Mouse (Mus musculus) megakaryocyte, embryonic 14.5 days (primary cell): ENCODE results near the gene Ovca2. TPM values are rescaled to one million over a fixed set of nuclear protein-coding genes. Genes with fewer than 3 reads are reported as not detected.

Source experiments
- H3K27me3 ChIP-seq: replicated peaks from 2 replicates; pipeline ENCODE3; 2012; ENCODE audit warnings: inconsistent platforms
- H3K36me3 ChIP-seq: replicated peaks from 2 replicates; pipeline ENCODE3; 2012; ENCODE audit warnings: low read length, inconsistent platforms, mixed read lengths
- H3K4me1 ChIP-seq: 2 replicates; pipeline ENCODE4 v1.6.1; 2012; ENCODE audit warnings: inconsistent platforms
- H3K4me3 ChIP-seq: replicated peaks from 2 replicates; pipeline ENCODE3; 2012; ENCODE audit warnings: moderate library complexity, mild to moderate bottlenecking, inconsistent platforms
- H3K9me3 ChIP-seq: 2 replicates; pipeline ENCODE4 v1.6.1; 2012; ENCODE audit warnings: inconsistent platforms
- FLI1 ChIP-seq: IDR thresholded peaks from 2 replicates; pipeline ENCODE4 v1.6.1; 2012; ENCODE audit warnings: low read length, inconsistent platforms, mixed read lengths
- GATA1 ChIP-seq: IDR thresholded peaks from 3 replicates; pipeline ENCODE4 v1.6.1; 2012; ENCODE audit warnings: mixed read lengths, low read length, inconsistent platforms, borderline replicate concordance
- polyA plus RNA-seq: library from polyadenylated mRNA; stranded (reverse); fragments of >175 nt; gene quantifications from 2 replicates; pipeline ENCODE4 v1.2.3, GENCODE M21; 2012; ENCODE audit warnings: low replicate concordance; ENCODE audit not compliant: insufficient read depth

Gene Ovca2
- polyA plus RNA-seq, 1 experiment: 1.1 TPM

DNA sequence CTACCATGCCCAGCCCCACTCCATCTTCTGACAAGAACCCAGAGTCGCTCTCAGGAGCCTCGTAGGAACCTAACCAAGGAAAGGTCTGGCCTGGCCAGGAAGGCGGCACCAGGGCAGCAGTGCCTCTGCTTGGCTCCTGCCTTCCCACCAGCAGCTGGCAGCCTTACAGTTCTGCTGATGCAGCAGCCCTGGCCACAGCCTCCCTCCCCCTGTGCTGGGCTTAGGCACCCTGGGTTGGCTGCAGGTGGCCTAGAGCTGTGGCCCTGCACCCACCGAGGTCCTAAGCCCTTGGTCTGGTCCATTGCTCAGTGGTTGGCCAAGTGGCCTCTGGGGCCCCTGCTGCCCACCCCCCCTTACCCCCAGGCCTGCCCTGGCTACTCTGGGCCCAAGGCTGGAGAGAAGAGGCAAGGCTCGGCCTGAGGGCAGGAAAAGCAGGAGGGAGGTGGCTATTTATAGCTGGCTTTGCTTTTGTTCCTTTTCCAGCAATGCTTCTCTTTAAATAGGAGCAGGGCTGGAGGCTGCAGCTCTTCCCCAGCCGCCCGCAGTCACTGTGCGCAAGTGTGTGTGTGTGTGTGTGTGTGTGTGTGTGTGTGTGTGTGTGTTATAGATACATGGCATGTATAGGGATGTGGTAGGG lies 33.5 kb upstream of the Ovca2 start:
- Histone ChIP-seq H3K36me3 (no peaks in the 10 kb centered on the region), H3K4me3 (peak overlapping the region; percentile 56), H3K27me3 (peaks cover 41% of the 10 kb centered on the region), H3K9me3 (0 out of 2 replicates have a peak, but pooled peaks cover 3% of the 10 kb centered on the region), H3K4me1 (peaks cover 45% of the 10 kb centered on the region)
- TF ChIP-seq FLI1 (no peak), GATA1 (no peak)

DNA sequence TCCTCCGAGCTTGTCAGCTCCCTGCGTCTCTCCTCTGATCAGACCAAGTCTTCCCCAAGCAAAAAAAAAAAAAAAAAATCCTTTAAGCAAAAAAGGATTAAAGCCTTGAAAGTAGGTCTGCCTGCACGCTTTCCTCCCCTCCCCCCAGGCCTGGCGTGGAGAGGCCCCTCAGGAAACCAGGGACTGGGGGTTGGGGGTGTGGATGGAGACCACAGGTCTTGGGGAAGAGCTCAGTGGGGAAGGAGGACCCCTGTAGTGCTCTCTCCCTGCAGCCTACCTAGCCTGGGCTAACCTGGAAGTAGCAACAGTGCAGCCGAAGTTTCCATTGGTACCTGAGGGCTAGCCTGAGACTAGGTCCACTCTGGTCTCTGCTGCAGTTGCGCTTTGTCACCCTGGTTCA lies 32.1 kb upstream of the Ovca2 start:
- Histone ChIP-seq H3K9me3 (0 out of 2 replicates have a peak, but pooled peaks cover 3% of the 10 kb centered on the region), H3K36me3 (no peaks in the 10 kb centered on the region), H3K4me3 (no peak overlapping the region), H3K4me1 (peaks cover 52% of the 10 kb centered on the region), H3K27me3 (peaks cover 29% of the 10 kb centered on the region)
- no peak for TF ChIP-seq GATA1
- no peak for TF ChIP-seq FLI1

DNA sequence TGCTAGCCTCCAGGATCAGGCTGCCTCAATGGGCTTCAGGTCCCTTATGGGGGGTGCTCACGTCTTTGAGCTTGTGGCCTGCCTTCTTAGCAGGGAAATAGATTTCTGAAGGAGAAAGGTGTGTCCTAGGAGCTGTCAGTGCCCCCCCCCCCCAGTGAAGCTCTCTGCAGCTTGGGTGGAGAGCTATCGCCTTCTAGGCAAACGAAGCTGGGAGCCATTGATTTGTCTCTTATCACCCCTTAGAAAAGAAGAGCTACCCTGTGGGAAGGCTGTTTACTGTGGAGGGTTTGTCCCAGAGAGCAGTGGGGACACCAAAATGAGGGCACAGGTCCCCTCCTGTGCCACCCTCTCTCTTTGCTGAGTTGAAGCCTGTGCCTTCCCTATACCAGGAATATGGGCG lies 31.5 kb upstream of the Ovca2 start:
- TF ChIP-seq GATA1 (no peak), FLI1 (no peak)
- Histone ChIP-seq H3K36me3 (no peaks in the 10 kb centered on the region), H3K4me1 (peaks cover 57% of the 10 kb centered on the region), H3K9me3 (0 out of 2 replicates have a peak, but pooled peaks cover 3% of the 10 kb centered on the region), H3K27me3 (peaks cover 26% of the 10 kb centered on the region), H3K4me3 (no peak overlapping the region)

DNA sequence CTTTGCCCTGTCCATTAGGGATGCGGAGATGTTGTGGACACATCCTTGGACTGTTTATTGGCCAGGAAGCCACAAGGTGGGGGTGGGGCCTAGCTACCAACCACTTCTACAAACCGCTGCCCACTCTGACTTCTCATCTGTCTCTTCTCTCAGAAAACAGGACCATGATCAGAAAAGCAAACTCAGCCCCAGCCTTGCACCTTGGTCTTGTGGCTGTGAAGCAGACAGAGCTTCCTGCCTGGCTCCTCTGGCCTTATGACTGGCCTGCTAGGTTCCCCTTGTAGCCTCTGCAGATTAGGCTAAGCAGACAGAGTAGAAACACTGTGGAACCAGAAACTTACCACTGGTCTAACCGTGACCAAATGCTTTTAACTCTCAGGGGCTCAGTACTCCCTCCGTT lies 30.7 kb upstream of the Ovca2 start:
- no peak for TF ChIP-seq GATA1
- no peak for TF ChIP-seq FLI1
- Histone ChIP-seq H3K27me3 (peaks cover 20% of the 10 kb centered on the region), H3K36me3 (no peaks in the 10 kb centered on the region), H3K4me3 (no peak overlapping the region), H3K9me3 (0 out of 2 replicates have a peak, but pooled peaks cover 3% of the 10 kb centered on the region), H3K4me1 (peaks cover 64% of the 10 kb centered on the region)

DNA sequence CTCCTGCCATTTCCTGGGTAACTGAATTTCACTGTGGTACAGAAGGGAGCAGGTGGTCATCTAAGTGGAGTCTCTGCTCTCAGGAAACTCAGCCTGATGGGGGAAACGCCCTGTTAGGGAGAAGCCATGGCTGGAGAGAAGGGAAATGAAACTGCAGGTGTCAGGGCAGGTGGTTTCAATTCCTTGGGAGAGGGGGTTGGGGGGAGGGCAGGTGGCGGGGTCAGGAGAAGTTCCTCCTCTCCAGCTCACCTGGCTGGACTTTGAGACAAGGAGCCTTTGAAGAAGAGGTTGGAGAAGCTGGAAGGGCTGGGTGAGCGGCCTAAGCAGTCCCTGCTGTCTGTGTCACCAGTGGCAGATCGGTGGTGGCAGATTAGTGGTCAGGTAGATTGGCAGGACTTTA lies 27.7 kb upstream of the Ovca2 start:
- Histone ChIP-seq H3K27me3 (peaks cover 4% of the 10 kb centered on the region), H3K9me3 (no peaks in the 10 kb centered on the region), H3K4me3 (no peak overlapping the region), H3K4me1 (peaks cover 73% of the 10 kb centered on the region), H3K36me3 (no peaks in the 10 kb centered on the region)
- no peak for TF ChIP-seq FLI1
- TF ChIP-seq GATA1: no peak

DNA sequence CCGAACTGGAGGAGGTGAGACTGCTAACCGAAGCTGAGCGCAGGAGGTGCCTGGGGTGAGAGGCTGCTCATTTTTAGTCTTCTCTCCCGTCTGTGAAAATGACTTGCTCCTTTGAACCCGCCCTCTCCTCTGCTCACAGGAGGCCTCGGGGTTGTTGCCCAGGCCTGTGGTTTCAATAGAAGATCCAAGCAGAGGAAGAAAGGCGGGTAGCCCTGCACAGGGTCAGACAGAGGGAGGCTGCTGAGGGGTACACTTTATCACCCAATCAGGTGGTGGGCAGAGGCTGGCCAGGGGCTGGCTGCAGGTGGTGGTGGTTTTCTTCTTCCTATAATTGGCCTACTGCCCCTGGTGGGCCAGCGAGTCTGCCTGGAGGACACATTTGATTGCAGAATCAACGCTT lies 25.8 kb upstream of the Ovca2 start:
- TF ChIP-seq FLI1: no peak
- no peak for TF ChIP-seq GATA1
- Histone ChIP-seq H3K4me1 (peaks cover 75% of the 10 kb centered on the region), H3K4me3 (peak overlapping the region; percentile 46), H3K27me3 (peaks cover 19% of the 10 kb centered on the region), H3K36me3 (no peaks in the 10 kb centered on the region), H3K9me3 (peaks cover 3% of the 10 kb centered on the region; the same call in 1 of the 2 replicates)

DNA sequence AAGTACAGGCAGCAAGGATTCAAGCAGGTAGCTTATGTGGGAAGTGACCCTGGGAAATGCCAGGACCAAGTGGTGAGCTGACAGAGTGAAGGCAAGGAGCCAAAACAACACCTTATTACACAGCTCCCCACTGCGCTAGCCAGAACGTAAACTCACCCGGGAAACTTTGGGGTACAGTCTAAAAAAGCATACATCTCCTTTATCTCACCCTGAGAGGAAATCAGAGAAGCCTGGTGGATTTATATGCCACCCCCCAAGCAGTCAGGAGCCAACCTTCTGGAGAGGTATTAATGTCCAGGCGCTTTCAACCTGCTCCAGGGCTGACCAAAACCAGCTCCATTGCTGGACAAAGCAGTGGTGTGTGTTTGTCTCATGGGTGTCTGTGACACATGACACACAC lies 25.3 kb upstream of the Ovca2 start:
- H3K4me1 ChIP-seq: peaks cover 74% of the 10 kb centered on the region
- H3K27me3 ChIP-seq: peaks cover 22% of the 10 kb centered on the region
- TF ChIP-seq GATA1 (no peak), FLI1 (no peak)
- H3K4me3 ChIP-seq: no peak overlapping the region
- no peaks in the 10 kb centered on the region for H3K36me3 ChIP-seq
- peaks cover 5% of the 10 kb centered on the region; the same call in 1 of the 2 replicates for H3K9me3 ChIP-seq

DNA sequence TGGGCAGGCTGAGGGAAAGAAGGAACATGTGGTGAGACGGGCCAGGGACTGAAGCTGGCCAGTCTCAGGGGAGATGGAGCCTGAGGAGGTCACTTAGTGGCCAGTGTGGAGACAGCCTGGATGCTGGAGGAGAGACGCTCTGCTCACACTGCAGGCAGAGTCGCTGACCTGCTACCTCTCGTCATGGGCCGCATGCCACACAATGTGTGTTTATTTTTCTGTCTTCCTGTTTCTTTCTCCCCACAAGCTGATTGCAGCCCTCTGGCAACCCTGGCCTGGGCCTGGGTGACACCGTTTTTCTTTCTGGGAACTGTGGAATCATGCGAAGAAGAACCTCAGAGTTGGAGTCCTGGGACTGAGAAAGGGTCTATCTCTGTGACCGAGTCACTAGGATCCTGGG lies 23.1 kb upstream of the Ovca2 start:
- peaks cover 5% of the 10 kb centered on the region; the same call in 1 of the 2 replicates for H3K9me3 ChIP-seq
- peaks cover 93% of the 10 kb centered on the region for H3K4me1 ChIP-seq
- peaks cover 33% of the 10 kb centered on the region for H3K27me3 ChIP-seq
- TF ChIP-seq FLI1: no peak
- TF ChIP-seq GATA1: no peak
- no peaks in the 10 kb centered on the region for H3K36me3 ChIP-seq
- peak overlapping the region; percentile 31 for H3K4me3 ChIP-seq

DNA sequence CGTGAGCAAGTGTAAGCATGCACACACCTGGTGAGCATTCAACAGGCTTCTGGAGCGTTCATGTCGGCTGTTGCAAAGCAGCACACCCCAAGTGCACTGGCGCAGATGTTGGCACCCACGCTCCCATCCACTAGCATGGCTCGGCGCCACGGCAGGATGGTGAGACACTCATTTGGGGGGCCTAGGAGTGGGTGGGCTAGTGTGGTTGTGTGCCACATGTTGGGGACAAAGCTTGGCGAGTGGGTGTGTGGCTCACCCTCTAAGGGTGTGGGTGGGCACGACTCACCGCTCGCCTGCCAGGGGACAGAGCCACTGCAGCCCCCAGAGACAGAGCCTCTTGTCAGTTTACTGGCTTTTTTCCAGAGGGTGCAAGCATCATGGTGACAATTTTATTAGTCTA lies 22.3 kb upstream of the Ovca2 start:
- Histone ChIP-seq H3K9me3 (peaks cover 5% of the 10 kb centered on the region; the same call in 1 of the 2 replicates), H3K4me3 (peak overlapping the region; percentile 20), H3K4me1 (peaks cover 96% of the 10 kb centered on the region), H3K36me3 (no peaks in the 10 kb centered on the region), H3K27me3 (peaks cover 38% of the 10 kb centered on the region)
- no peak for TF ChIP-seq FLI1
- TF ChIP-seq GATA1: no peak

DNA sequence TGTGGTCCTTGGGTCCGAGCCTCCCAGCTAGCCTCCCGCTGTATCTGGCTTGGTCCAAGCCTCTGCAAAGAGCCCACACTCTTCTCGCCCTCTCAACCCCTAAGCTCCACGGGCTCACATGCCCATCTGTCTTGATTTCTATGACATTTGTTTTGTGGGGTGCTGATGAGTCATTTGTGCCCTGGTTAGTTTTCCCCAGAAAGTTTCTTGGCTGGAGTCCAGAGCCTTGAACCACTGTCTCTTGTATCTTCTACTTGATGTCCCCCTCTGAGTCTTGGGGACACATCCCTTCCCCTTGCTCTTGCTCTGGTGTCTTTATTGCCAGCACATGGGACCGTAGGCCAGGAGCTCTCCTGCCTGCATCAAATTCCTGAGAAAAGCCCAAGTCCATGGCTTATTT lies 21.3 kb upstream of the Ovca2 start:
- H3K4me3 ChIP-seq: no peak overlapping the region
- H3K36me3 ChIP-seq: no peaks in the 10 kb centered on the region
- H3K4me1 ChIP-seq: peaks cover 97% of the 10 kb centered on the region
- no peak for TF ChIP-seq FLI1
- no peak for TF ChIP-seq GATA1
- peaks cover 45% of the 10 kb centered on the region for H3K27me3 ChIP-seq
- H3K9me3 ChIP-seq: peaks cover 5% of the 10 kb centered on the region; the same call in 1 of the 2 replicates

DNA sequence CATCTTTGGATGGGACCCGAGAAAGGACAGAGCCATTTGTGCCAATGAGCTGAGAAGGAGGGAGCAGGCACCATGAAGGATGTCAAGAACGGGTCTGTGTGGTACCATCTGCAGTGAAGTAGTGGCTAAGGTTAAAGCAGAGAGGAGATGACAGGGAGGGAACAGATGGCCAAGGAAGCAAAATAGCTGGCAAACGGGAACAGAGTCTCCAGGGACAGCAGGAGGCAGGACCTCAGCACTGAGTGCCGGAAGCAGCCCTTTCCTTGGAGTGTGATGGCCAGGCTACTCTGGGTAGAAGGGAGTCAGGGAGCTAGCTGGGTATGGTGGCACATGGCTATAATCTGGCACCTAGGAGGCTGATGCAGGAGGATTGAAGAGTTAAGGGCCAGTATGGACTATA lies 20.2 kb upstream of the Ovca2 start:
- Histone ChIP-seq H3K4me1 (peaks cover 97% of the 10 kb centered on the region), H3K4me3 (no peak overlapping the region), H3K9me3 (peaks cover 5% of the 10 kb centered on the region; the same call in 1 of the 2 replicates), H3K27me3 (peaks cover 56% of the 10 kb centered on the region), H3K36me3 (no peaks in the 10 kb centered on the region)
- TF ChIP-seq GATA1 (no peak), FLI1 (no peak)
